Mouse (Mus musculus): ENCODE measurements around the gene Vmn2r108. TPM values are rescaled to one million over a fixed set of nuclear protein-coding genes. Genes with fewer than 3 reads are reported as not detected.
"Not testable (repeated sequence)": the region's sequence is repeated elsewhere in the genome, so short reads cannot be mapped to it uniquely, and the experiment has no call there.

The Vmn2r108 gene
- total RNA-seq (2022): under 1 TPM in 2 of 4 experiments, not detected in 2; 0.04 to 0.12 TPM

DNA sequence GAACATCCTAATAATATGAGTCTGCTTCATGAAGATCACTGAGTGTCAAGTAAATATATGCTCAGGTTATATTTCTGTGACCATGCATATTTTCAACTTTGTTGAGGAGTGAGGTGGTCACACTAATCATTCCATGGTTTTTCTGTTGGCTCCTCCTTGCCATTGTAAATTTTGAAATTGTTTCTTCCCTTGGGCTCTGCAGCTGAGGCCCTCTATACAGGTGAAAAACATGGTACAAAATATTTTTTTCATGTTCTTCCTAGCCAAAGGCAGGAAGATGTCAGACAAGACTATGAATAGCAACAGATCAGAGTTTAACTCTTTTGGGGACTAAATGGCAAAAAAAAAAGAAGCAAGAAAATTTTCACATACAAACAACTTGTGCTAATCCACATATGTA, at the start of gene Vmn2r108:
Vmn2r108 (minus strand) TSS at position 101 of the 400 bp plus-strand sequence.
- DNase-seq (ENCODE audit: low spot score in 2 of 2): no peak

DNA sequence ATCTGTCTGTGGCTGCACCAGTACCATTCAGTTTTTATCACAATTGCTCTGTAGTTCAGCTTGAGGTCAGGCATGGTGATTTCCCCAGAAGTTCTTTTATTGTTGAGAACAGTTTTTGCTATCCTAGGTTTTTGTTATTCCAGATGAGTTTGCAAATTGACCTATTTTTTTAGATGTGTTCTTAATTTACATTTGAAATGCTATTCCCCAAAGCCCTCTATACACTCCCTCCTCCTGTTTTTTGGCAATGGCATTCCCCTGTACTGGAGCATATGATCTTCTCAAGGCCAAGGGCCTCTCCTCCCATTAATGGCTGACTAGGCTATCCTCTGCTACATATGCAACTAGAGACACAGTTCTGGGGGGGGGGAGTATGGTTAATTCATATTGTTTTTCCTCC, 27.1 kb upstream of the Vmn2r108 start:
- not testable (repeated sequence) for DNase-seq (ENCODE audit: low spot score in 2 of 2)

DNA sequence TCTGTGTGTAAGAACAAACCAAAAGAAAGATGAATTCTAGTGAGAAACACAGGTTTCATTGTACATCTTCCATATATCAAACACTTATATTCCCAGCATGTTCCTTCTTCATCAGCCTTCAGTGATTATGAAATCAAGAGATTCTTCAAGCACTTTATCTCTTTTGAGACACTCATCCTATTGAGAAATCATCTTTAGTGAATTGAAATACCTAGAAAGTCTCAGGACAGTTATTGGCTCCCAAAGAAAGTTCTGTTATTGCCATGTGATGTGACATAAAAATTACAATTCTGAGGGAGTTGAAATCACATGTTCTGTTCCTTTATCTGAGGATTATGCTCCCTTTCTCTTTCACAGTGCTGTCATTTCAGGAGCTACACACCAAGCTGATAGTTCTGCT, 16.7 kb upstream of the Vmn2r108 start, which contains the start of gene Vmn1r225:
Vmn1r225 (plus strand) TSS at position 301 of the 400 bp plus-strand sequence.
- DNase-seq (ENCODE audit: low spot score in 2 of 2): no peak

DNA sequence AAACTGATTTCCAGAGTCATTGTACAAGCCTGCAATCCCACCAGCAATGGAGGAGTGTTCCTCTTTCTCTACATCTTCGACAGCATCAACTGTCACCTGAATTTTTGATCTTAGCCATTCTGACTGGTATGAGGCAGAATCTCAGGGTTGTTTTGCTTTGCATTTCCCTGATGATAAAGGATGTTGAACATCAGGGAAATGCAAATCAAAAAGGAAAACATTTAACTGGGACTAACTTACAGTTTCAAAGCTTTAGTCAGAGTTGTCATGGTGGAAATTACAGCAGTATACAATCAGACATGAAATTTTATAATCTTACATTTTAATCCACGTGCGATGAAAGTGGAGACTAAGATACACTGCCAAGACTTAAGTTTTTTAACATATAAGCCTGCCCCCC, 7.8 kb downstream of the Vmn2r108 start:
- no peak for DNase-seq (ENCODE audit: low spot score in 2 of 2)

DNA sequence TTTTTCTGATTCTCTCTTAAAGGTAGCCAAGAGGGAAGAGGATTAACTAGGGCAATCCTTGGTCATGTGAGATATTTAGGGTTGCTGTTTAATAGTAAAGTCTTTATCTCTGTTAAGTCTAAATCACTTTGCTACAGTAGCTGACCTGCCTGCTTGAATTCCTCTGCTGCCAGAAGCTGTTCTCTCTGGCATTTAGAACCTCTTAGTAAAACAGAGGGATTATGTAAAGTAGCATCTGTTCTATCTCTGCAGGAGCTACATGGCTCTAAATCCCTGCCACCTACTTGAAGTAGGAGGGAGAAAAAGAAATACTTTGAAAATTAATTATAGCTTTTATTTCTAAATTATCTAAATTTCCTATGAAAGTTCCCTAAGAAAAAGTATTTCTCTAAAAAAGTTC, 41.9 kb downstream of the Vmn2r108 start:
- no peak for DNase-seq (ENCODE audit: low spot score in 2 of 2)

DNA sequence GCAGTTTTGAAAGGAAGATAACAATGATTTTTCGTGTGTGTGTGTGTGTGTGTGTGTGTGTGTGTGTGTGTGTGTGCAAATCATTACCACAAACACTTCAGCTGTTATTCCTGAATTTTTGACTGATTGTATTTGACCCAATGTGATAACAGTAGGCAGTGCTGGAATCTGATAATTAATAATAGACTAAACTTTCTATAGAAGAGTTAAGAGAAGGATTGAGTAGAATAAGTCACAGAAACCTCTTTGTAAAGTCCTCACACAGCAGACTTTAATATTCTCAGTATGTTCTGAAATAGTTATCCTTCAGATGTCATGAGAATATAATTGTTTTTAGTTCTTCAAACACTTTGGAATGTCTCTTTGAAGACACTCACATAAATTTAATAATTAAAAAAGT, 67.3 kb downstream of the Vmn2r108 start, which contains the start of gene Vmn1r224:
Vmn1r224 (plus strand) TSS at position 301 of the 400 bp plus-strand sequence.
- no peak for DNase-seq (ENCODE audit: low spot score in 2 of 2)

Other genes with a start within 250 kb of the Vmn2r108 start
- gene Vmn2r105, start 246.3 kb downstream of the Vmn2r108 start, total RNA-seq (2022): not detected
- gene Vmn2r106, start 195.8 kb downstream of the Vmn2r108 start, total RNA-seq (2022): not detected
- not detected for gene Vmn2r107, start 136.1 kb downstream of the Vmn2r108 start, total RNA-seq (2022)
- not detected for gene Vmn1r224, start 67.2 kb downstream of the Vmn2r108 start, total RNA-seq (2022)
- gene Vmn1r225, start 16.8 kb upstream of the Vmn2r108 start, total RNA-seq (2022): not detected
- not detected for gene Vmn2r109, start 83.4 kb upstream of the Vmn2r108 start, total RNA-seq (2022)
- not detected for gene Vmn2r110, start 115.1 kb upstream of the Vmn2r108 start, total RNA-seq (2022)
- not detected for gene Fpr-rs3, start 143.5 kb upstream of the Vmn2r108 start, total RNA-seq (2022)
- not detected for gene Vmn1r226, start 201.5 kb upstream of the Vmn2r108 start, total RNA-seq (2022)
- not detected for gene Vmn1r227, start 248.5 kb upstream of the Vmn2r108 start, total RNA-seq (2022)

Data from layer of hippocampus, adult 8-10 months (tissue).